Mouse (Mus musculus): Measurements from ENCODE around the gene Klhl22.

- TF ChIP-seq CTCF (IDR thresholded peaks at IDR 0.05; ENCODE audit: borderline replicate concordance, control insufficient read depth, extremely low read depth, insufficient read depth, low read length, poor library complexity) = no peak
- TF ChIP-seq POLR2A (IDR thresholded peaks at IDR 0.05; ENCODE audit: control insufficient read depth, extremely low read depth, insufficient read depth, low read length, poor library complexity) = no peak
Observed at GRCm38 (mm10) chr16:17721822-17722460, 37.5 kb upstream of the Klhl22 start.

All from thymus, adult 2 months (tissue).